Mouse (Mus musculus): ENCODE measurements around the gene Slc25a48. TPM values are rescaled to one million over a fixed set of nuclear protein-coding genes. Genes with fewer than 3 reads are reported as not detected.

Slc25a48 gene
- not detected in 2 replicates for polyA plus RNA-seq (2015; fragmentation: Nextera tagmentation; extraction: Ambion mirVana)

GRCm38 (mm10) chr13:56438211-56439075 is at the start of gene Slc25a48:
Slc25a48 (plus strand) TSS chr13:56438355.
- DNase-seq (ENCODE audit: low spot score) (peak; percentile 58), ATAC-seq (peak; percentile 70)
- H3K27ac ChIP-seq (ENCODE audit: low read length), result no peak within 1 kb of the TSS
- H3K9ac ChIP-seq (replicated peaks; ENCODE audit: low read depth), result no peak within 1 kb of the TSS
- peaks cover 4% of the 10 kb centered on the region; the same call in 1 of the 2 replicates for H3K4me1 ChIP-seq (ENCODE audit: insufficient read depth, low read depth, low read length)
- peak within 1 kb of the TSS; percentile 6; the same call in 1 of the 2 replicates for H3K4me3 ChIP-seq (ENCODE audit: low read depth, low read length)
- peaks cover 19% of the 10 kb centered on the region for H3K27me3 ChIP-seq (replicated peaks; ENCODE audit: insufficient read depth, low read length)
- 5% methylated on average over 51 of the region's 51 CpGs for WGBS
- TF ChIP-seq CTCF (IDR thresholded peaks at IDR 0.05), result no peak
- TF ChIP-seq EP300 (IDR thresholded peaks at IDR 0.05), result no peak
- H3K9me3 ChIP-seq (ENCODE audit: low read length), result no peaks in the 10 kb centered on the region
- H3K36me3 ChIP-seq (ENCODE audit: insufficient read depth, low read length), result no peaks in the 10 kb centered on the region
- peak within 1 kb of the TSS; percentile 48 for H3K4me2 ChIP-seq (replicated peaks; ENCODE audit: low read depth, low read length)

GRCm38 (mm10) chr13:56397572-56397971 is 40.6 kb upstream of the Slc25a48 start:
- ATAC-seq (peak; percentile 89), DNase-seq (ENCODE audit: low spot score) (peak; percentile 64)
- H3K9ac ChIP-seq (replicated peaks; ENCODE audit: low read depth), result no peak overlapping the region
- H3K27ac ChIP-seq (ENCODE audit: low read length), result no peak overlapping the region
- WGBS, result 24% methylated on average over 5 of the region's 5 CpGs
- H3K36me3 ChIP-seq (ENCODE audit: insufficient read depth, low read length), result no peaks in the 10 kb centered on the region
- H3K27me3 ChIP-seq (replicated peaks; ENCODE audit: insufficient read depth, low read length), result no peaks in the 10 kb centered on the region
- H3K9me3 ChIP-seq (ENCODE audit: low read length), result no peaks in the 10 kb centered on the region
- H3K4me1 ChIP-seq (ENCODE audit: insufficient read depth, low read depth, low read length), result no peaks in the 10 kb centered on the region
- no peak for TF ChIP-seq EP300 (IDR thresholded peaks at IDR 0.05)
- no peak for TF ChIP-seq CTCF (IDR thresholded peaks at IDR 0.05)
- no peak overlapping the region for H3K4me2 ChIP-seq (replicated peaks; ENCODE audit: low read depth, low read length)
- no peak overlapping the region for H3K4me3 ChIP-seq (ENCODE audit: low read depth, low read length)

GRCm38 (mm10) chr13:56401186-56401585 is 37.0 kb upstream of the Slc25a48 start:
- no peak for ATAC-seq
- H3K27me3 ChIP-seq (replicated peaks; ENCODE audit: insufficient read depth, low read length), result no peaks in the 10 kb centered on the region
- TF ChIP-seq CTCF (IDR thresholded peaks at IDR 0.05) (no peak), EP300 (IDR thresholded peaks at IDR 0.05) (no peak)
- no peak overlapping the region for H3K9ac ChIP-seq (replicated peaks; ENCODE audit: low read depth)
- H3K4me2 ChIP-seq (replicated peaks; ENCODE audit: low read depth, low read length), result no peak overlapping the region
- 68% methylated on average over 4 of the region's 4 CpGs for WGBS
- no peaks in the 10 kb centered on the region for H3K4me1 ChIP-seq (ENCODE audit: insufficient read depth, low read depth, low read length)
- H3K9me3 ChIP-seq (ENCODE audit: low read length), result no peaks in the 10 kb centered on the region
- DNase-seq (ENCODE audit: low spot score), result no peak
- H3K27ac ChIP-seq (ENCODE audit: low read length), result no peak overlapping the region
- H3K36me3 ChIP-seq (ENCODE audit: insufficient read depth, low read length), result no peaks in the 10 kb centered on the region
- H3K4me3 ChIP-seq (ENCODE audit: low read depth, low read length), result no peak overlapping the region

DNA sequence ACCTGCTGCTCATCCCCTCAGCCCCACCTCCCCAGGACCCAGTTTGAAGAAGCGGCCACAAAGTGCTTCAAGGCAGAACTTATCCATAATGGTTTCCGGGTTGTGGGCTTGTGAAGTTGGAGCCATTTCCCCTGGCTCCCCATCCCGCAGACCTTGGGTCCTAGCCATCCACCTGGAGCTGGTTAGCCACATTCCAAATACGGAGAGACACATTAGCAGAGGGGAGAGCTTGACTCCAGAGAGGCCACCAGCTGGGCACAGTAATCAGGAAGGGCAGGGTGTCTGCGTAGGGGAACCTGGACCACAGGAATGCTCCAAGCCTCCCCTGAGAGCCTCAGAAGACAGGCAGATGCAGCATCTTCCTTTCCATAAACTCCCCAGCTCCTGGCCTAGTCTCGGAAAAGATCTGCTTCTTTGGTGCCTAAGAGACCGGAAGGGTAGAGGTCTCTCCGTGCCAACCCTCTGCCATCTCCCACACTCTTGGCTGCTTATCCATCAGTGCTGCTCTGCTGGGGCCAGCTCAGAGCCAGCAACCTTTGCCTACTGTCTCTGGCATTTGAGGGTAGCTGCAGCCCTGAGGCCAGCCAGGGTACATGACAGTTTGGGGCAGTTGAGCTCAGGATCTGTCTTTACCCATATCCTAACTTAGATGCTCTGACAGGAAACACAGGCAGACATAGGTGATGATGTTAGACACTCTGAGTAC is 34.6 kb upstream of the Slc25a48 start:
- ATAC-seq (no peak), DNase-seq (ENCODE audit: low spot score) (no peak)
- 70% methylated on average over 8 of the region's 8 CpGs for WGBS

DNA sequence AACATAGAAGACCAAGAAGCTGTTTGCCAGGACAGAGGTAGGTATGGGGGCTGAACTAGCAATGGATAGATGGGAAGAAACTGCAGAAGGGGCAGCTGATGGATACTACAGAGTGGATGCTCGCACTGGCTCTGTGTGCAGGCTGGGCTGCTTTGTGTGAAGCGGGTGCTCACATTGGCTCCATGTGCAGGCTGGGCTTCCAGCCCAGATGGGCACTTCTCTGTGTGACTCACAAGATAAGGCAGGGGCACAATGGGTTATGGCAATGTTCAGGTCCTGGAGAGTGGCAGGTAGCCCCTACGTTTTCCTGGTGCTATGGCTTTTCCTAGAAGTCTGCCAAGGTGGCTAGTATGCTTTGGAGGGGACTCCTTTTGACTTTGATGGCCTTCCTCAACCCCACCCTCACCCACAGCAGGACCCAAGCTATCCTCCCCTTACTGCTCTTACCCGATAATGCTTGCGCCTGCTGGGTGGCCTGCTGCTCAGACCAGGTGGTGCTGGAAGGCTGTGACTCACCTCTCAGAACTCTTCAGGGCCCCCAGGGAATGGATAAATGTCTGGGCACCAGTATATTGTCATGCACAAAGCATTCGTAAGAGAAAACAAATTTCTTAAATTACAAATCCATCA is 33.5 kb upstream of the Slc25a48 start:
- TF ChIP-seq CTCF (IDR thresholded peaks at IDR 0.05), result no peak
- no peak for TF ChIP-seq EP300 (IDR thresholded peaks at IDR 0.05)
- Histone ChIP-seq H3K9ac (replicated peaks; ENCODE audit: low read depth) (no peak overlapping the region), H3K36me3 (ENCODE audit: insufficient read depth, low read length) (no peaks in the 10 kb centered on the region), H3K4me1 (ENCODE audit: insufficient read depth, low read depth, low read length) (no peaks in the 10 kb centered on the region), H3K4me2 (replicated peaks; ENCODE audit: low read depth, low read length) (no peak overlapping the region), H3K9me3 (ENCODE audit: low read length) (no peaks in the 10 kb centered on the region), H3K27me3 (replicated peaks; ENCODE audit: insufficient read depth, low read length) (no peaks in the 10 kb centered on the region), H3K27ac (ENCODE audit: low read length) (no peak overlapping the region), H3K4me3 (ENCODE audit: low read depth, low read length) (no peak overlapping the region)
- no peak for ATAC-seq
- WGBS, result 51% methylated on average over 6 of the region's 6 CpGs
- no peak for DNase-seq (ENCODE audit: low spot score)

More for the DNA sequence above, 34.6 kb upstream of the Slc25a48 start:
- Histone ChIP-seq H3K9ac (replicated peaks; ENCODE audit: low read depth) (no peak overlapping the region), H3K36me3 (ENCODE audit: insufficient read depth, low read length) (no peaks in the 10 kb centered on the region), H3K4me1 (ENCODE audit: insufficient read depth, low read depth, low read length) (no peaks in the 10 kb centered on the region), H3K4me3 (ENCODE audit: low read depth, low read length) (no peak overlapping the region), H3K9me3 (ENCODE audit: low read length) (no peaks in the 10 kb centered on the region), H3K27me3 (replicated peaks; ENCODE audit: insufficient read depth, low read length) (no peaks in the 10 kb centered on the region), H3K27ac (ENCODE audit: low read length) (no peak overlapping the region), H3K4me2 (replicated peaks; ENCODE audit: low read depth, low read length) (no peak overlapping the region)
- TF ChIP-seq CTCF (IDR thresholded peaks at IDR 0.05), result no peak
- TF ChIP-seq EP300 (IDR thresholded peaks at IDR 0.05), result no peak

Measured in lung, postnatal 0 days (tissue).